Comparison of ENCODE assay signal across 9 mouse cellular contexts in the genomic region with DNA sequence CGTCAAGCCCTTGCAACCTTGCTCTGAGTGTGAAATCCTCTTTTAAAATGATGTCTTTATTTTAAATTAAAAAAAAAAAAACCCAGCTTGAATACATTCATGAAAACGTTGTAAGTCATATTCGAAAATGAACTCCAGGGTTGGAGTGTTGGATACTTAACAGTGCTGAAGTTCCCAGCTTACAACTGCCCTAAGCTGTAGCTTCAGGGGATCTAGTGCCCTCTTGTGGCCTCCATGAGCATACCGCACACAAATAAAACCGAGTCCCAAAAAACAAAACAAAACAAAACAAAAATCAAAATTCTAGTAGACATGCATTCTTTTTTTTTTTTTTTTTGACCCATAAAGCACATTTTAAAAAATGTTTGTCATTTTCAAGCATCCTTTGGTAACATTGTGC. TPM values are rescaled to one million over a fixed set of nuclear protein-coding genes. Genes with fewer than 3 reads are reported as not detected.
A peak's percentile ranks its signal among the peaks of the same experiment; 100 is the strongest.
DNase-seq lines count a peak whose midpoint lies in the region; ATAC-seq and TF ChIP-seq lines count a peak whose summit lies in the region.
"Had no signal": no experiment of that assay in that cellular context is flagged by ENCODE, and none has a peak within 500 bp of the region (broad histone marks: within the 10 kb centered on the region; RNA-seq: fewer than 3 reads in every experiment).

No protein-coding gene starts in this region.

- no peak for TF ChIP-seq CTCF in thymus, adult 2 months (IDR thresholded peaks at IDR 0.05; ENCODE audit: borderline replicate concordance, control insufficient read depth, extremely low read depth, insufficient read depth, low read length, poor library complexity)
- TF ChIP-seq CTCF in cortical plate, adult 2 months (IDR thresholded peaks at IDR 0.05; ENCODE audit: extremely low read depth, insufficient read depth, low read length) = peak; percentile 58
- TF ChIP-seq CTCF in lung, embryonic 14.5 days (IDR thresholded peaks at IDR 0.05; ENCODE audit: low read depth) = peak; percentile 58

- H3K4me3 ChIP-seq in heart, embryonic 10.5 days = no peak overlapping the region
- no peak overlapping the region for H3K4me3 ChIP-seq in thymus, adult 2 months (ENCODE audit: control insufficient read depth, insufficient read depth, low read length)
- H3K4me3 ChIP-seq in cortical plate, adult 2 months (ENCODE audit: insufficient read depth, low read length) = no peak overlapping the region
- no peak overlapping the region for H3K4me3 ChIP-seq in lung, embryonic 14.5 days (ENCODE audit: low read depth, low read length)

- no peak overlapping the region for H3K4me2 ChIP-seq in lung, embryonic 14.5 days

- WGBS in heart, embryonic 10.5 days = 25% methylated on average over 5 of the region's 5 CpGs
- 27% methylated on average over 5 of the region's 5 CpGs for WGBS in thymus, adult 2 months
- 25% methylated on average over 5 of the region's 5 CpGs for WGBS in lung, embryonic 14.5 days

- peak; percentile 36 for DNase-seq in heart, adult 8-10 months (ENCODE audit: low spot score)
- DNase-seq in heart, embryonic 10.5 days (ENCODE audit: low spot score) = no peak
- peak; percentile 33 for DNase-seq in thymus, adult 2 months
- no peak for DNase-seq in thymus, postnatal 36 days
- peak; percentile 74 for DNase-seq in lung, embryonic 14.5 days
- no peak for DNase-seq in right cerebral cortex, postnatal 4 days
- no peak for DNase-seq in left cerebral cortex, adult 8-10 months (ENCODE audit: low spot score in 2 of 2)

- no peaks in the 10 kb centered on the region for H3K4me1 ChIP-seq in heart, embryonic 10.5 days
- no peaks in the 10 kb centered on the region; the same call in 1 of the 2 replicates for H3K4me1 ChIP-seq in thymus, adult 2 months (replicated peaks; ENCODE audit: control insufficient read depth, insufficient read depth, low read length)
- no peaks in the 10 kb centered on the region for H3K4me1 ChIP-seq in cortical plate, adult 2 months (ENCODE audit: control insufficient read depth, insufficient read depth, low read length)
- no peaks in the 10 kb centered on the region for H3K4me1 ChIP-seq in lung, embryonic 14.5 days (ENCODE audit: insufficient read depth)

- no peaks in the 10 kb centered on the region for H3K9me3 ChIP-seq in heart, embryonic 10.5 days
- H3K9me3 ChIP-seq in lung, embryonic 14.5 days (ENCODE audit: low read depth, low read length) = no peaks in the 10 kb centered on the region

- H3K9ac ChIP-seq in lung, embryonic 14.5 days = no peak overlapping the region

- H3K27me3 ChIP-seq in heart, embryonic 10.5 days (ENCODE audit: insufficient read depth, poor library complexity, severe bottlenecking) = no peaks in the 10 kb centered on the region
- no peaks in the 10 kb centered on the region for H3K27me3 ChIP-seq in thymus, adult 2 months (ENCODE audit: control insufficient read depth, insufficient read depth, low read length)
- no peaks in the 10 kb centered on the region for H3K27me3 ChIP-seq in lung, embryonic 14.5 days (ENCODE audit: insufficient read depth, low read length)

- TF ChIP-seq POLR2A in thymus, adult 2 months (IDR thresholded peaks at IDR 0.05; ENCODE audit: control insufficient read depth, extremely low read depth, insufficient read depth, low read length, poor library complexity) = no peak
- TF ChIP-seq POLR2A in cortical plate, adult 2 months (IDR thresholded peaks at IDR 0.05; ENCODE audit: extremely low read depth, insufficient read depth, low read length) = no peak

- no peaks in the 10 kb centered on the region for H3K36me3 ChIP-seq in heart, embryonic 10.5 days
- H3K36me3 ChIP-seq in thymus, adult 2 months (ENCODE audit: control insufficient read depth, insufficient read depth, low read length) = no peaks in the 10 kb centered on the region
- no peaks in the 10 kb centered on the region for H3K36me3 ChIP-seq in lung, embryonic 14.5 days (ENCODE audit: insufficient read depth)

- no peak overlapping the region for H3K27ac ChIP-seq in heart, embryonic 10.5 days
- H3K27ac ChIP-seq in thymus, adult 2 months (ENCODE audit: control insufficient read depth, insufficient read depth, low read length) = no peak overlapping the region
- H3K27ac ChIP-seq in cortical plate, adult 2 months (ENCODE audit: insufficient read depth, low read length) = no peak overlapping the region
- H3K27ac ChIP-seq in lung, embryonic 14.5 days (ENCODE audit: low read depth) = no peak overlapping the region

- peak; percentile 71; the same call in 1 of the 2 replicates for ATAC-seq in lung, embryonic 14.5 days (ENCODE audit: insufficient read depth)

RNA-seq across cellular contexts. Expression of gene Gnrhr, which starts 6.9 kb away (rescaled TPM):
- total RNA-seq in heart, adult 8-10 months (2022) = under 1 TPM; 0.19 to 0.59 (median 0.32) TPM
- polyA plus RNA-seq in heart, embryonic 10.5 days (2016; fragmentation: Nextera tagmentation; extraction: Ambion mirVana) = not detected in 2 replicates
- not detected in 2 replicates for polyA plus RNA-seq in thymus, adult 2 months (2012; rRNA removed)
- polyA plus RNA-seq in cortical plate, adult 2 months (2012; rRNA removed) = not detected in 2 replicates
- not detected in 2 replicates for polyA plus RNA-seq in lung, embryonic 14.5 days (2014; fragmentation: Nextera tagmentation; extraction: Ambion mirVana)
- total RNA-seq in left cerebral cortex, adult 8-10 months (2022) = not detected
- polyA plus RNA-seq: lung, embryonic 16.5 days had no signal

RNA-seq across cellular contexts. Expression of gene Uba6, which starts 18.2 kb away (rescaled TPM):
- total RNA-seq in heart, adult 8-10 months (2022) = 1 to 10 TPM; 6.8 to 8.2 (median 7.7) TPM
- 13.1 and 13.3 TPM in 2 replicates for polyA plus RNA-seq in heart, embryonic 10.5 days (2016; fragmentation: Nextera tagmentation; extraction: Ambion mirVana)
- 2.3 and 3.0 TPM in 2 replicates for polyA plus RNA-seq in thymus, adult 2 months (2012; rRNA removed)
- polyA plus RNA-seq in cortical plate, adult 2 months (2012; rRNA removed) = 6.4 and 7.3 TPM in 2 replicates
- polyA plus RNA-seq in lung, embryonic 14.5 days (2014; fragmentation: Nextera tagmentation; extraction: Ambion mirVana) = 18.3 and 19.1 TPM in 2 replicates
- total RNA-seq in left cerebral cortex, adult 8-10 months (2022) = 10 to 100 TPM; 17.0 to 22.2 (median 18.2) TPM

Comparison
In these comparisons a context has a peak if more than half of its experiments do, and no peak if none do; other contexts are left out.
1. DNase-seq: peak in heart, adult 8-10 months (single experiment), thymus, adult 2 months (single experiment) and lung, embryonic 14.5 days (single experiment); none in heart, embryonic 10.5 days (single experiment), thymus, postnatal 36 days (0 of 2), right cerebral cortex, postnatal 4 days (single experiment) and left cerebral cortex, adult 8-10 months (0 of 2).